Mouse (Mus musculus) kidney, adult 2 months (tissue): ENCODE results near the gene Gsdma. TPM values are rescaled to one million over a fixed set of nuclear protein-coding genes. Genes with fewer than 3 reads are reported as not detected.
"Not testable (repeated sequence)": the region's sequence is repeated elsewhere in the genome, so short reads cannot be mapped to it uniquely, and the experiment has no call there.

Experiments
- DNase-seq: peaks from one replicate; pipeline ENCODE4 v3.0.0; 2021
- H3K27ac ChIP-seq: fragments of 200-500 bp; 2 replicates; pipeline ENCODE4 v1.5.1; 2012; ENCODE audit warnings: low read depth, low read length, control low read depth, inconsistent platforms; ENCODE audit not compliant: insufficient read depth
- H3K27me3 ChIP-seq: fragments of 200-500 bp; replicated peaks from 2 replicates; pipeline ENCODE4 v1.6.1; 2012; ENCODE audit warnings: mild to moderate bottlenecking, moderate library complexity, low read length, inconsistent platforms; ENCODE audit not compliant: control insufficient read depth, insufficient read depth
- H3K36me3 ChIP-seq: fragments of 200-500 bp; 2 replicates; pipeline ENCODE4 v1.6.1; 2012; ENCODE audit warnings: mild to moderate bottlenecking, moderate library complexity, low read length, inconsistent platforms; ENCODE audit not compliant: control insufficient read depth, insufficient read depth
- H3K4me1 ChIP-seq: fragments of 200-500 bp; 2 replicates; pipeline ENCODE4 v1.6.1; 2011; ENCODE audit warnings: low read length; ENCODE audit not compliant: control insufficient read depth, insufficient read depth
- H3K4me3 ChIP-seq: fragments of 200-500 bp; 2 replicates; pipeline ENCODE4 v1.5.1; 2011; ENCODE audit warnings: mild to moderate bottlenecking, low read depth, low read length, control low read depth; ENCODE audit not compliant: insufficient read depth
- CTCF ChIP-seq: fragments of 200-500 bp; conservative IDR thresholded peaks from 2 replicates; pipeline ENCODE4 v1.5.1; 2011; ENCODE audit warnings: low read depth, mild to moderate bottlenecking, control low read depth, low read length, moderate library complexity, mixed read lengths; ENCODE audit not compliant: insufficient read depth, insufficient read length
- POLR2A ChIP-seq: fragments of 200-500 bp; IDR thresholded peaks from one replicate; pipeline ENCODE4 v1.6.1; 2011; ENCODE audit warnings: low read depth, low read length, control low read depth
- WGBS: fragments of 180-500 bp; shearing (Covaris S2); methylation state at CpG from one replicate; pipeline ENCODE4 v1.1.7; 2018; 5-methylcytosine and 5-hydroxymethylcytosine counted together
- polyA plus RNA-seq: library from polyadenylated mRNA; depleted of rRNA; stranded (reverse); fragments of >200 nt; gene quantifications from 2 replicates; pipeline ENCODE4 v1.2.3, GENCODE M21; 2012; rRNA removed

Gsdma gene
- not detected in 2 replicates for polyA plus RNA-seq

DNA sequence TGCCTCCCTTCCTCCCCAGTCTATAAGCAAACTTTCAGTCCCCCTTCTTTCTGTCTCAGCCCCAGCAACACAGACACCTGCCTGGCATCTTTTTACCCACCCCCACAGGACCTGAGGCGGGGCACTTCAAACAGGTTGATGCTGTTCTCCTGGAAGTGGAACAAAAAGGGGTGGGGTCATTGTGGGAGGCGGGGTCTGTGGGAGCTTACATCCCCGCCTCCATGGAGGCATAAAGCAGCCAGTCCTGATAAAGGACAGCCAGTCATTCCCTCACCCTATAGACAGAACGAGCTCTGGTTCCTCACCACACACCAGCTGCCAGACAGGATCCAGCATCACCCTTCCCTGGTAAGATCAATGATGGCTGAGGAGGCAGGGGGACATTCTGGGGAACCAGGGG is at the start of gene Gsdma:
Gsdma (plus strand) TSS at position 261 of the 400 bp plus-strand sequence.
- Histone ChIP-seq H3K4me3 (no peak within 1 kb of the TSS), H3K27me3 (no peaks in the 10 kb centered on the region), H3K4me1 (no peaks in the 10 kb centered on the region), H3K27ac (no peak within 1 kb of the TSS), H3K36me3 (no peaks in the 10 kb centered on the region)
- no peak for DNase-seq
- 56% methylated on average over 4 of the region's 4 CpGs for WGBS
- no peak for TF ChIP-seq POLR2A
- no peak for TF ChIP-seq CTCF

DNA sequence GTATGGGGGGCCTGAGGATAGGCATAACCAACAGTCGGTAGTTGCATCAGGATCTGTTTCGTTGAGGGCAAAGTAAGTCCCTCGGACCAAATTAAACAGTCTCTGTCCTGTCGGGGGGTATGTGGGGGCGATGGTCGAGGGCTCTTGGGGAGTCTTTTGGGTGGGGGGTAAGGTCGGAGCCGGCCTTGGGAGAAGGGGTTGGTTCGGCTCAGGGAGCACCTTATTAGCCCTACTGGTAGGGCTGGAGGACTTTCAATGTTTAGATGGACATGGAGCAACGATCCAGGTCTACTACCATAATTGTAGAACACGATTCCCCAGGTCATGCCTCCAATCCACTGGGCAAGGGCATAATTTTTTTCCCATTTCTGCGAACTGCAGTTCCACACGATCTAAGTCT is 43.4 kb upstream of the Gsdma start:
- WGBS = 93% methylated on average over 13 of the region's 13 CpGs
- DNase-seq = no peak
- Histone ChIP-seq H3K36me3 (no peaks in the 10 kb centered on the region), H3K4me1 (no peaks in the 10 kb centered on the region), H3K4me3 (no peak overlapping the region), H3K27me3 (no peaks in the 10 kb centered on the region), H3K27ac (no peak overlapping the region)
- TF ChIP-seq POLR2A = no peak
- TF ChIP-seq CTCF = no peak

DNA sequence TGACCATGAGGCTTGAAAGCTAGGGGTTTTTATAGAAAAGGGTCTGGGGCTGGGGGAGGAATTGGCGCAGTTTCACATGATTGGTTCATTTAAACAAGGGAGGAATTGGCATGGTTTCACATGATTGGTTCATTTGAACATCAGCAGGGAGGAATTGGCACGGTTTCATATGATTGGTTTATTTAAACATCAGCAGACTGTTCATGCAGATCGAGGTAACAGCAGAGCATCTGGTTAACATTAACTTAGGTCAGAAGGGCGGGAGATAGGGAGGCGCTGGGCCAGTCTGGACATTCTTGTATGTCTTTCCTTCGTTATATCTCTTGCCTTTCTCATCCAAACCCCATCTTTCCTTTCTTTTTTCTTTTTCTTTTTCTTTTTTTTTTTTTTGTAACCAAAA is 40.2 kb upstream of the Gsdma start:
- H3K27me3 ChIP-seq, H3K36me3 ChIP-seq, H3K27ac ChIP-seq, H3K4me3 ChIP-seq, H3K4me1 ChIP-seq: not testable (repeated sequence)
- WGBS = 50% methylated on average over 6 of the region's 6 CpGs
- peak; percentile 55 for DNase-seq

GRCm38 (mm10) chr11:98624381-98624780 is 39.8 kb upstream of the Gsdma start:
- not testable (repeated sequence) for H3K36me3 ChIP-seq, H3K4me3 ChIP-seq, H3K27me3 ChIP-seq, DNase-seq, H3K4me1 ChIP-seq, H3K27ac ChIP-seq
- WGBS = 94% methylated on average over 2 of the region's 2 CpGs

DNA sequence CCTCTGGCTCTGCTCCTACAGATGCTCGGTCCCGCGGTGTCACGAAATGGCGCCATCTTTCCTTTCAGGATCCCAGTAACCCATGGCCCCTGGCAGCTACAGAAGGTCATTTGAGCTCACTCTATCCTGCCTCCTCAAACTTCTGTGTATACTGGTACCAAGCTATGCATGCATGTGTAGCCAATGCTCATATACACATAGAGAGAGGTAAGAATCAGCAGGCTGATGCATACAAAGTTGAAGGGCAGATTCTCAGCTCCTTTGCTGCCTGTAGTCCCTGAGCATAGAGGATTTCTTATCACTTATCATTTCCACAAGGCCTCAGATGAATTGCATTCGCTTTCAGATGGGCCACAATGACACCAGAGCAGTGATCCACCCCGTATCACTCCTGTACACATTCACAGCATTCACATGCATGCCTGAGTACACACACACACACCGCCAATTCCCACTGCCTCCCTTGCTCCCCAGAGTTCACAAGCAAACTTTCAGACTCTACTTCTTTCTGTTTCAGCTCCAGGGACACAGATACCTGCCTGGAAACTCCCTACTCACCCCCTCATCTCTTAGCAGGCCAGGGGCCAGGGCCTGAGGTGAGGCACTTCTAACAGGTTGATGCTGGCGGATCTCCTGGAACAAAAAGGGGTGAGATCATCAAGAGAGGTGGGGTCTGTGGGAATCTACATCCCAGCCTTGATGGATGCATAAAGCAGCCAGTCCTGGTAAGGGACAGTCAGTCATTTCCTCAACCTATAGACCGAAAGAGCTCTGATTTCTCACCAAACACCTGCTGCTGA is 38.3 kb upstream of the Gsdma start, which contains the start of the genes Gm12355 and Gsdma3:
Gm12355 (minus strand) TSS at position 51 of the 800 bp plus-strand sequence.
Gsdma3 (plus strand) TSS at position 750 of the 800 bp plus-strand sequence.
- Histone ChIP-seq H3K36me3 (no peaks in the 10 kb centered on the region), H3K27ac (no peak within 1 kb of the TSS), H3K4me1 (no peaks in the 10 kb centered on the region), H3K27me3 (no peaks in the 10 kb centered on the region), H3K4me3 (no peak within 1 kb of the TSS)
- TF ChIP-seq POLR2A (no peak), CTCF (no peak)
- no peak for DNase-seq
- 87% methylated on average over 10 of the region's 10 CpGs for WGBS

DNA sequence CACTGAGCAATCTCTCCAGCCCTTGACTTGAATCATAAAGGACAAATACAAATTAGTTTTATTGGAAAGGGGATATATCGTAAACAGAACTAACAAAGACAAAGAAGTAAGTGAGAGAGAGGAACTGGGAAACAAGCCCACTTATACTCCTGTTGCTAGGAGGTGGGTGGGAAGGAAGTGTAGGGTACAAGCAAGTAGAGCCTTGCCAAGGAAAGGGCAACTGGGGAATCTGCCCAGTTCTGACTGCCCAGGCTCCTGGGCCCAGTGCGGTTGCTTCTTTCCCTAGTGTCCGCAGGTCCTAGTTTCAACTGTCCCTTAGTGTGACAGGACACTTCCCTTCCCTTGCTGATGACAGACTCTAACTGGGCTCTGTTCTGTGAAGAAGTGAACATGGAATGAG is 35.4 kb upstream of the Gsdma start:
- Histone ChIP-seq H3K4me1 (no peaks in the 10 kb centered on the region), H3K4me3 (no peak overlapping the region), H3K36me3 (no peaks in the 10 kb centered on the region), H3K27ac (no peak overlapping the region), H3K27me3 (no peaks in the 10 kb centered on the region)
- 98% methylated on average over 3 of the region's 3 CpGs for WGBS
- TF ChIP-seq CTCF = no peak
- TF ChIP-seq POLR2A = no peak
- DNase-seq = no peak

GRCm38 (mm10) chr11:98630646-98631045 is 33.5 kb upstream of the Gsdma start:
- no peak for DNase-seq
- 86% methylated on average over 5 of the region's 5 CpGs for WGBS
- no peak overlapping the region for H3K4me3 ChIP-seq
- TF ChIP-seq POLR2A = no peak
- no peak for TF ChIP-seq CTCF
- H3K4me1 ChIP-seq = no peaks in the 10 kb centered on the region
- no peaks in the 10 kb centered on the region for H3K36me3 ChIP-seq
- H3K27me3 ChIP-seq = no peaks in the 10 kb centered on the region
- H3K27ac ChIP-seq = no peak overlapping the region
